Mouse (Mus musculus) lung, postnatal 36 days (tissue): Measurements from ENCODE around the gene Hist1h3d.
A peak's percentile ranks its signal among the peaks of the same experiment; 100 is the strongest.
"Not testable (repeated sequence)": the region's sequence is repeated elsewhere in the genome, so short reads cannot be mapped to it uniquely, and the experiment has no call there.

Experiments used
- DNase-seq: peaks from one replicate; pipeline ENCODE4 v3.0.0; 2022; ENCODE audit warnings: mixed read lengths

Hist1h3d gene

GRCm38 (mm10) chr13:23575271-23575851, at the start of gene Hist1h3d:
TSS of gene Hist1h3d (plus strand) at chr13:23575763.
- peak; percentile 78 for DNase-seq

- DNase-seq: no peak
Measured at GRCm38 (mm10) chr13:23525901-23526300, 49.7 kb upstream of the Hist1h3d start.

GRCm38 (mm10) chr13:23526312-23526711, 49.3 kb upstream of the Hist1h3d start:
- peak; percentile 96 for DNase-seq

DNA sequence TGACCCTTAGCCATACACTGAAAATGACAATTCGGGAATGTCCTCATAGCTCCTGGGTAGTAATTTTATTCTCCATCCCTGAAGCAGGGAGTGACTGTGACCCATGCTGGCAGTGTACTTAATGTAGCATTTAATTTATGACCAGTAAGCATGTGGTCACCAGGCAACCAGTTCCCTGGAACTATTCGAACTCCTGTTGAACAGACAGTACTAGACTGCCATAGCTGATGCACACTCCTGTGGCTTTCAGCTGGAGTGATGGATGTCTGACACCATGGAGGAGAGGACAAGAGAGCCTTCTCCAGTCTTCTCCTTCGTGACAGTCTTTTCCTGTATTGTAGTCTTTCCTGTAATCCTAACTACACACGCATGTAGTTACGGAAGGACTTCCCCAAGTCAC, 46.6 kb upstream of the Hist1h3d start:
- DNase-seq: no peak

GRCm38 (mm10) chr13:23529480-23530165, 45.9 kb upstream of the Hist1h3d start:
- no peak for DNase-seq

GRCm38 (mm10) chr13:23530181-23530900, 45.2 kb upstream of the Hist1h3d start:
- DNase-seq: peak; percentile 84

DNA sequence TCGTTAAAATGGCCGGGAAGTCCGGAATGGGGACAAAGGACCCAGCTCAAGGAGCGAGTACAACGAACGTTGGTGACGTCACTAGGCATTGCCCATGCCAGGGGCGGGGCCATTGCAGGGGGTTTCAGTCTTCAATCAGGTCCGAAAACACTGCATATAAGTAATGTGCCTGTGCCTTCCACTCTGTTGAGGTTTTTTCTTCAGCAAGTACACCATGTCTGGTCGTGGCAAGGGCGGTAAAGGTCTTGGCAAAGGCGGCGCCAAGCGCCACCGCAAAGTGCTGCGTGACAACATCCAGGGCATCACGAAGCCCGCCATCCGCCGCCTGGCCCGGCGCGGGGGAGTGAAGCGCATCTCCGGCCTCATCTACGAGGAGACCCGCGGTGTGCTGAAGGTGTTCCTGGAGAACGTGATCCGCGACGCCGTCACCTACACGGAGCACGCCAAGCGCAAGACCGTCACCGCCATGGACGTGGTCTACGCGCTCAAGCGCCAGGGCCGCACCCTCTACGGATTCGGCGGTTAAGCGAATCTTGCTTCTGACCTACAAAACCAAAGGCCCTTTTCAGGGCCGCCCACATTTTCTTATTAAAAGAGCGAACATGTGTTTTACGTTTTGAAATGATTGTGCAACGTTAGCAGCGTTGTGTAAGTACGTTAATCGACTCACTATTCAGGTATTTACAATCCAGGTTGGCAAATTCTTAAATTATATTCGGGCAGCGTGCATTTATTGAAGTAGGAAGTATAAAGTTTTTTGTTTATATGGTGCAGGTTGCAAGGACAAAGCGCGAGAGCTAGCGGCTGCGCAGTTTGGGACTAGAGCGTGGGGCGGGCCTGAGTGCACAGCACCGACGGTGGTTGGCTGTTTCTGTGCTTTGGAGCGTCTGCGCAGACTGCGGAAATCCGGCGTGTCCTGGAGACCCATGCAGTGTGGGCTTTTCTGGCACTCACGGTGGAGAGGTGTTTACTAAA, 44.4 kb upstream of the Hist1h3d start, which contains the start of gene Hist1h4h:
TSS of gene Hist1h4h (plus strand) at position 150 of the 975 bp plus-strand sequence.
- peak; percentile 99 for DNase-seq

GRCm38 (mm10) chr13:23532262-23533075, 43.1 kb upstream of the Hist1h3d start:
- no peak for DNase-seq

- peak; percentile 83 for DNase-seq
Measured at GRCm38 (mm10) chr13:23533560-23534367, 41.8 kb upstream of the Hist1h3d start, which contains the start of gene Hist1h2af. TSS of gene Hist1h2af (plus strand) at chr13:23533906.

DNA sequence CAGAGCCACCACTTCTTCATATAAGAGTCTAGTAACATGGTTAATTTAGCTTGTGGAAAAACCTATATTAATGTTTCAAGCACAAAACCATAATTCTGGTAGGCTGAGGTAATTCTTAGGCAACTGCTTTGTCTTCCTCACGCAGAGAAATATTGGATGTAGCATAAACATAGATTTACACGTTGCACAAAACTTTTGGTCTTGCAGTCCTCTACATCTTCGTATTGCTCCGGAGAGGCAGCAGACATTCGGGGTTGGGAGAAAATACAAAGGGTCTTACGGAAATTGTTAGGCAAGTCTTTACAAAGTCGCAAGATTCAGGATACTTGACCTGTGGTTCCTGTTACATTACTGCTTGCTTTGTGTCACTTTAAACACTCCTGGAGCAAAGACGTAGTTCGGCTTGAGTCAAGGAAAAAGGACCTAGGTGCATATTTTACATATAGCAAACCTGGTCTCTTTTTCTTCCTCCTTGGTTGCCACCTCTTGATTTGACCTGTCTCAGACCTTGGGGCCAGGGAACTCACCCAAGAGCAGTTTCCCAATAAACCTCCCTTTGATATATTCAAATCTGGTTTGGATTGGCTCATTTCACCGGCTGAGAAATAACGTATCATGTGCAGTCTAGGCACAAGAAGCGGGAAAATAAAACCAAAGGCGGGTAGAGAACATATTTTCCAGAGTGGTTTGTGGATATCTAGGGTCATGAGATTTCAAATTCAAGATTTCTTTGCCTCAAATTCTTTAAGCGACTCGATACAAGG, 41.0 kb upstream of the Hist1h3d start:
- DNase-seq: no peak

DNA sequence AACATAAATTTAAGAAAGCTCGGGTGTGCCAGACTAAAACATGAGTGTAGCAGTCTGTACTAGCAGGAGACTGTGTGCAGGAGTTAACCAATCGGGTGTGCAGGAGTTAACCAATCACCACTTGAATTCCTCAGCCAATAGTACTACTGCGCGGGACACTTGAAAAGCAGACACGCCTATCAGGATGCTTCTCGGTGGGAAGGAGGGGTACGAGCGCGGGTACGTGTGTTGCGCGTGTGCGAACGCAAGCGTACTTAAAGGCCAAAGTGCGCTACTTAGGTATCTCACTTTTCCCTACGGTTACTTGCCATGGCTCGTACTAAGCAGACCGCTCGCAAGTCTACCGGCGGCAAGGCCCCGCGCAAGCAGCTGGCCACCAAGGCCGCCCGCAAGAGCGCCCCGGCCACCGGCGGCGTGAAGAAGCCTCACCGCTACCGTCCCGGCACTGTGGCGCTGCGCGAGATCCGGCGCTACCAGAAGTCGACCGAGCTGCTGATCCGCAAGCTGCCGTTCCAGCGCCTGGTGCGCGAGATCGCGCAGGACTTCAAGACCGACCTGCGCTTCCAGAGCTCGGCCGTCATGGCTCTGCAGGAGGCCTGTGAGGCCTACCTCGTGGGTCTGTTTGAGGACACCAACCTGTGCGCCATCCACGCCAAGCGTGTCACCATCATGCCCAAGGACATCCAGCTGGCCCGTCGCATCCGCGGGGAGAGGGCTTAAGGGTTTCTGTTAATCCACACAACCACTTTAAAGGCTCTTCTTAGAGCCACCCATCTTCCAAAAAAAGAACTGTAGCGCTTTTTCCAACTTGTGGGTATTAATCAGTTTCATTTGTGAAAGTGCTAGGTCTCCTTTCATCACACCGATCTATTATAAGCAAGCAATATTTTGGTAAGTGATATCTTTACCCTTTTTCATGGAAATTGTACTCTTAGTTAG, 40.2 kb upstream of the Hist1h3d start, which contains the start of gene Hist1h3g:
TSS of gene Hist1h3g (plus strand) at position 286 of the 939 bp plus-strand sequence.
- DNase-seq: peak; percentile 94

DNA sequence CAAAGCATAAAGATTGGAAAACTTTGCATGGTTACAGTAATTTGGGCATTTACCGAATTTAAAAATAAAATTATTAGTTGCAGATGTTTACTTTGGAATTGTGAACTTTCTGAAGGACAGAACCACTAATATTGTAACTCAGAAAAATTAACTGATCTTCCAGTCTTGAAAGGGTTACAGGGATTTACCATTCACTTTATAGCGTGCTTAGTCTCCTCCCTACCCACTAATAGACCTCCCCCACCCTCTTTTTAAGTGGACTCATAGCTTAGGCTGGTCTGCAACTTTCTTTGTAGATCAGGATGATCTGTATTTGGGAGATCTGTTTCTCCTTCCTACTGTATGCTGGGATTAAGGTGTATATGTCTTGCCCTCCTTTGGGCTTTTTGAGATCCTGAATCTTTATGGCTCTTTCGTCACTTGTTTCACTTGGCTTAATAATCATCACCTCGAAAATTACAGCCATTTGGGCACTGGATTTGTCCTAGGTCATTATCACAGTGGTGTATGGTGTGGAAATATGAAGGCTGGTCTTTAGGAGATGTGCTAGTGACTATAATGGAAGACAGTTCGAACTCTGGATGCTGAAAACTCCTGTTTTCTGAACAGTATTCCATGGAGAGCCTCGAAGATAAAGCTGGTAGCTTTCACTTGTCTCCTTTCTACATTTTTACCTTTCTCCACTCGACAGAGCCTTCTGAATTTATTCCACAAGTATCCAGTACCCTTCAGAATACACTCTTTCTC, 39.3 kb upstream of the Hist1h3d start:
- DNase-seq: no peak

GRCm38 (mm10) chr13:23537006-23537710, 38.4 kb upstream of the Hist1h3d start:
- no peak for DNase-seq

GRCm38 (mm10) chr13:23538249-23538648, 37.3 kb upstream of the Hist1h3d start:
- DNase-seq: no peak

DNA sequence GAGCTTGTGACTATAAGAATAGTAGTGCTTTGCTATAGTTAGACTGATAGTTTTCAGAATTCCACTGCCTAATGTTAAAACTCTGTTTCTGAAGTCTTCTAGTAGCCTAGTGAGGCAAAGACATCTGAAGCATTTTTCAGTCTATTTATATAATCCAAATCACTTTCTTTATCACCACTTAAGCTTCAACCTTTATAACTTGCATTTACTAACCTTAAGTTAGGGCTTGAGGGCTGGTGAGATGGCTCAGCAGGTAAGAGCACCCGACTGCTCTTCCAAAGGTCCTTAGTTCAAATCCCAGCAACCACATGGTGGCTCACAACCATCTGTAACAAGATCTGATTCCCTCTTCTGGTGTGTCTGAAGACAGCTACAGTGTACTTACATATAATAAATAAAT, 35.7 kb upstream of the Hist1h3d start:
- DNase-seq: not testable (repeated sequence)

DNA sequence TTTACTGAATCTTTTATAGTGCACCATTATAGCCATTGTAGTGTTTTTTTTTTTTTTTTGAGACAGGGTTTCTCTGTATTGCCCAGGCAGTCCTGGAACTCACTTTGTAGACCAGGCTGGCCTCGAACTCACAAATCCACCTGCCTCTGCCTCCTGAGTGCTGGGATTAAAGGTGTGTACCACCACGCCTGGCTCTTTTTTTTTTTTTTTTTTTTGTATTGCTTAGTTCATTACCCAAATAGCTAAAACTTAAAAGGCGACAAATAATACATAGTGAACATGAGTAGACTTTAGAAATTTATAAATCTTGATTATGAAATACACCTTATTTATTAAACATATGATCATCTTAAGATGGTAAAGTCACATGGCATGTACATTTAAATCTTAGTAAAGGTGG, 34.1 kb upstream of the Hist1h3d start:
- no peak for DNase-seq
